12 mouse cellular contexts compared by ENCODE assay signal in the genomic region with DNA sequence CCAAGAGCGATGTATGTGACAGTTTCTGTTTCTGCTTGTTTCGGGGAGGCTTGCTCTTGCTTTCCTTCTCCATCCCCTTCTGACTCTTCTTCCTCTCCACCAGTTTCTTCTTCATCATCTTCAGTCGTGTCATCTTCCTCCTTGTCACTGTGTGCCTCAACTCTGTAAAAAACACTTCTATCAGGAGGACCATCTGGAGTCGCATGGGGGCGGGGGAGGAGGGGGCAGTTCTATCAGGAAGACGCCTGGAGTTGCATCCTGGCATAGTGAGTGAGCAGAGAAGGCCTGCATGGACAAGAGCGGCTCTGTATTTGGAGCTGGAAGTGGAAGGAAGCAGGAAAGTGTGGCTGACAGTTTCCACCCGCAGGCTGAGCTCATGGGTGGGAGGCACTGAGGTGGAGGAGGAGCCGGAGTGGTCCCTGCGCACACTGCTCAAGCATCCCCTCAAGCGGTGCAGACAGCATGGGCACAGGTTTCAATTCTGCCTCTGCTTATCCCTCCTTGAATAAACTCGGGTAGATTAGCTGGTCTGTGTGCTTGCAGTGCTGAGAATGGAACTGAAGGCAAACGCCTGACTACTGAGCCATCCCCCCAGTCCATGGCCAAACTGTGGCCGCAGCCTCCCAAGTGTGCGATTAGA. TPM values are rescaled to one million over a fixed set of nuclear protein-coding genes. Genes with fewer than 3 reads are reported as not detected.
DNase-seq lines count a peak whose midpoint lies in the region; ATAC-seq lines count a peak whose summit lies in the region.
"Had no signal": no experiment of that assay in that cellular context is flagged by ENCODE, and none has a peak within 500 bp of the region (broad histone marks: within the 10 kb centered on the region; RNA-seq: fewer than 3 reads in every experiment).

No protein-coding gene starts in this region.

- peak overlapping the region; percentile 60 for H3K4me2 ChIP-seq in liver, embryonic 12.5 days
- peak overlapping the region; percentile 22 for H3K4me2 ChIP-seq in neural tube, embryonic 15.5 days
- H3K4me2 ChIP-seq: stomach, embryonic 15.5 days had no signal

- H3K4me1 ChIP-seq in liver, embryonic 12.5 days: peaks cover 12% of the 10 kb centered on the region
- H3K4me1 ChIP-seq in neural tube, embryonic 15.5 days: peaks cover 5% of the 10 kb centered on the region
- H3K4me1 ChIP-seq: stomach, embryonic 15.5 days had no signal

- peak; percentile 19 for DNase-seq in embryo, embryonic 10 days (ENCODE audit: low spot score)
- DNase-seq in embryo, embryonic 9.5 days (ENCODE audit: extremely low spot score): no peak
- DNase-seq in retina, postnatal 1 day: peak; percentile 55
- no peak for DNase-seq in retina, embryonic 14.5 days (ENCODE audit: low spot score)
- DNase-seq in ovary, postnatal 14 days (ENCODE audit: low spot score): no peak
- no peak for DNase-seq in cerebellum, adult 18-20 months
- DNase-seq: adrenal gland, postnatal 25 days; kidney, adult 18-20 months; lung, postnatal 10 days had no signal

- H3K27me3 ChIP-seq in liver, embryonic 12.5 days (replicated peaks): no peaks in the 10 kb centered on the region
- no peaks in the 10 kb centered on the region for H3K27me3 ChIP-seq in neural tube, embryonic 15.5 days (replicated peaks)
- H3K27me3 ChIP-seq: stomach, embryonic 15.5 days had no signal

- H3K4me3 ChIP-seq in liver, embryonic 12.5 days: peak overlapping the region; percentile 37
- H3K4me3 ChIP-seq in neural tube, embryonic 15.5 days (replicated peaks): no peak overlapping the region
- H3K4me3 ChIP-seq: stomach, embryonic 15.5 days had no signal

- ATAC-seq in liver, embryonic 12.5 days: peak; percentile 99
- ATAC-seq in neural tube, embryonic 15.5 days (ENCODE audit: low FRiP score): peak; percentile 68; the same call in 1 of the 2 replicates

- H3K36me3 ChIP-seq in liver, embryonic 12.5 days: peaks cover 19% of the 10 kb centered on the region
- H3K36me3 ChIP-seq in neural tube, embryonic 15.5 days: peaks cover 17% of the 10 kb centered on the region

- peak overlapping the region; percentile 18 for H3K9ac ChIP-seq in liver, embryonic 12.5 days
- peak overlapping the region; percentile 32 for H3K9ac ChIP-seq in neural tube, embryonic 15.5 days (replicated peaks)
- H3K9ac ChIP-seq: stomach, embryonic 15.5 days had no signal

- H3K27ac ChIP-seq in liver, embryonic 12.5 days: peak overlapping the region; percentile 82
- H3K27ac ChIP-seq in neural tube, embryonic 15.5 days (replicated peaks): peak overlapping the region; percentile 37; the same call in 1 of the 2 replicates
- H3K27ac ChIP-seq: stomach, embryonic 15.5 days had no signal

- no peaks in the 10 kb centered on the region for H3K9me3 ChIP-seq in liver, embryonic 12.5 days (replicated peaks)
- H3K9me3 ChIP-seq in neural tube, embryonic 15.5 days (replicated peaks): no peaks in the 10 kb centered on the region
- H3K9me3 ChIP-seq: stomach, embryonic 15.5 days had no signal

- WGBS in liver, embryonic 12.5 days (ENCODE audit: insufficient replicate concordance): 36% methylated on average over 15 of the region's 15 CpGs
- 37% methylated on average over 15 of the region's 15 CpGs for WGBS in neural tube, embryonic 15.5 days

RNA-seq across cellular contexts. Expression of a gene that starts 14.6 kb away (rescaled TPM):
- 10.8 and 11.2 TPM in 2 replicates for polyA plus RNA-seq in liver, embryonic 12.5 days (2016; fragmentation: Nextera tagmentation; extraction: Ambion mirVana)
- polyA plus RNA-seq in neural tube, embryonic 15.5 days (2015; fragmentation: Nextera tagmentation; extraction: Ambion mirVana): 11.8 and 16.9 TPM in 2 replicates

RNA-seq across cellular contexts. Expression of a gene that starts 18.2 kb away (rescaled TPM):
- 28.6 and 31.1 TPM in 2 replicates for polyA plus RNA-seq in liver, embryonic 12.5 days (2016; fragmentation: Nextera tagmentation; extraction: Ambion mirVana)
- polyA plus RNA-seq in neural tube, embryonic 15.5 days (2015; fragmentation: Nextera tagmentation; extraction: Ambion mirVana): 54.4 and 61.3 TPM in 2 replicates

RNA-seq across cellular contexts. Expression of a gene that starts 44.3 kb away (rescaled TPM):
- 0.19 TPM in 1 of 2 replicates, not detected in the other for polyA plus RNA-seq in liver, embryonic 12.5 days (2016; fragmentation: Nextera tagmentation; extraction: Ambion mirVana)
- polyA plus RNA-seq in neural tube, embryonic 15.5 days (2015; fragmentation: Nextera tagmentation; extraction: Ambion mirVana): 0.99 and 2.6 TPM in 2 replicates

RNA-seq across cellular contexts. Expression of a gene that starts 57.6 kb away (rescaled TPM):
- polyA plus RNA-seq in liver, embryonic 12.5 days (2016; fragmentation: Nextera tagmentation; extraction: Ambion mirVana): 53.1 and 55.3 TPM in 2 replicates
- polyA plus RNA-seq in neural tube, embryonic 15.5 days (2015; fragmentation: Nextera tagmentation; extraction: Ambion mirVana): 5.3 and 13.7 TPM in 2 replicates

Comparison
In these comparisons a context has a peak if more than half of its experiments do, and no peak if none do; other contexts are left out.
1. DNase-seq: peak in embryo, embryonic 10 days (single experiment) and retina, postnatal 1 day (single experiment); none in embryo, embryonic 9.5 days (single experiment), retina, embryonic 14.5 days (single experiment), ovary, postnatal 14 days (single experiment) and cerebellum, adult 18-20 months (0 of 2).